Comparison of ENCODE assay signal across 24 mouse cellular contexts in genomic region chr6:30092816-30093215, GRCm38 (mm10). TPM values are rescaled to one million over a fixed set of nuclear protein-coding genes. Genes with fewer than 3 reads are reported as not detected.
DNase-seq lines count a peak whose midpoint lies in the region; ATAC-seq and TF ChIP-seq lines count a peak whose summit lies in the region.
"Had no signal": no experiment of that assay in that cellular context is flagged by ENCODE, and none has a peak within 500 bp of the region (broad histone marks: within the 10 kb centered on the region; RNA-seq: fewer than 3 reads in every experiment).

No protein-coding gene starts in this region.

- peak; percentile 38; the same call in 1 of the 2 replicates for ATAC-seq in lung, embryonic 14.5 days (ENCODE audit: insufficient read depth)
- ATAC-seq in lung, embryonic 16.5 days (ENCODE audit: low read depth), result peak; percentile 86
- ATAC-seq: activated CD4-positive, CD25-positive, alpha-beta regulatory T cell, adult 4 months; CD4-positive, CD25-positive, alpha-beta regulatory T cell, adult 4 months; forebrain, embryonic 13.5 days; forebrain, embryonic 15.5 days; Patski had no signal

- H3K9ac ChIP-seq in lung, embryonic 14.5 days, result no peak overlapping the region
- H3K9ac ChIP-seq in lung, embryonic 16.5 days (ENCODE audit: low read length), result no peak overlapping the region
- H3K9ac ChIP-seq: embryonic facial prominence, embryonic 12.5 days; forebrain, embryonic 13.5 days; forebrain, embryonic 15.5 days had no signal

- no peak overlapping the region for H3K4me3 ChIP-seq in lung, embryonic 14.5 days (ENCODE audit: low read depth, low read length)
- no peak overlapping the region for H3K4me3 ChIP-seq in lung, embryonic 16.5 days (ENCODE audit: low read length)
- H3K4me3 ChIP-seq: embryonic facial prominence, embryonic 10.5 days; embryonic facial prominence, embryonic 12.5 days; forebrain, embryonic 13.5 days; forebrain, embryonic 15.5 days had no signal

- no peak for TF ChIP-seq CTCF in lung, embryonic 14.5 days (IDR thresholded peaks at IDR 0.05; ENCODE audit: low read depth)

- no peak overlapping the region for H3K4me2 ChIP-seq in lung, embryonic 14.5 days
- H3K4me2 ChIP-seq in lung, embryonic 16.5 days (ENCODE audit: low read depth, low read length), result no peak overlapping the region
- H3K4me2 ChIP-seq: embryonic facial prominence, embryonic 12.5 days; forebrain, embryonic 13.5 days; forebrain, embryonic 15.5 days had no signal

- H3K36me3 ChIP-seq in lung, embryonic 14.5 days (ENCODE audit: insufficient read depth), result peaks cover 67% of the 10 kb centered on the region
- peaks cover 22% of the 10 kb centered on the region for H3K36me3 ChIP-seq in lung, embryonic 16.5 days (ENCODE audit: control insufficient read depth, insufficient read depth, low read length)

- H3K4me1 ChIP-seq in lung, embryonic 14.5 days (ENCODE audit: insufficient read depth), result no peaks in the 10 kb centered on the region
- H3K4me1 ChIP-seq in lung, embryonic 16.5 days (replicated peaks; ENCODE audit: control insufficient read depth, insufficient read depth, low read length), result peaks cover 12% of the 10 kb centered on the region
- H3K4me1 ChIP-seq: embryonic facial prominence, embryonic 10.5 days; embryonic facial prominence, embryonic 12.5 days; forebrain, embryonic 13.5 days; forebrain, embryonic 15.5 days had no signal

- H3K27me3 ChIP-seq in lung, embryonic 14.5 days (ENCODE audit: insufficient read depth, low read length), result no peaks in the 10 kb centered on the region
- H3K27me3 ChIP-seq in lung, embryonic 16.5 days (ENCODE audit: control insufficient read depth, insufficient read depth, low read depth, low read length), result no peaks in the 10 kb centered on the region
- H3K27me3 ChIP-seq: CH12.LX; embryonic facial prominence, embryonic 12.5 days; forebrain, embryonic 13.5 days; forebrain, embryonic 15.5 days; Patski had no signal

- peak; percentile 21 for DNase-seq in lung, embryonic 14.5 days
- no peak for DNase-seq in lung, postnatal 4 days
- no peak for DNase-seq in lung, postnatal 14 days
- peak; percentile 29 for DNase-seq in lung, postnatal 25 days (ENCODE audit: low spot score)
- no peak for DNase-seq in layer of hippocampus, adult 11-12 months (ENCODE audit: low spot score)
- DNase-seq: adrenal gland, adult 8-10 months; adrenal gland, postnatal 14 days; adrenal gland, postnatal 36 days; B cell, adult 2 months; cerebellum, adult 11-12 months; cerebellum, adult 2 months; cerebellum, adult 9-10 months; cerebellum, postnatal 10 days; cerebellum, postnatal 25 days had no signal

- H3K27ac ChIP-seq in lung, embryonic 14.5 days (ENCODE audit: low read depth), result no peak overlapping the region
- no peak overlapping the region for H3K27ac ChIP-seq in lung, embryonic 16.5 days (ENCODE audit: low read length)
- H3K27ac ChIP-seq: embryonic facial prominence, embryonic 10.5 days; embryonic facial prominence, embryonic 12.5 days; forebrain, embryonic 13.5 days; forebrain, embryonic 15.5 days had no signal

- no peaks in the 10 kb centered on the region for H3K9me3 ChIP-seq in lung, embryonic 14.5 days (ENCODE audit: low read depth, low read length)
- no peaks in the 10 kb centered on the region for H3K9me3 ChIP-seq in lung, embryonic 16.5 days (ENCODE audit: control insufficient read depth, low read length)
- H3K9me3 ChIP-seq: embryonic facial prominence, embryonic 10.5 days; embryonic facial prominence, embryonic 12.5 days; forebrain, embryonic 13.5 days; forebrain, embryonic 15.5 days; G1E had no signal

- WGBS in lung, embryonic 14.5 days, result 75% methylated on average over 6 of the region's 6 CpGs
- WGBS in lung, embryonic 16.5 days, result 76% methylated on average over 6 of the region's 6 CpGs

RNA-seq across cellular contexts. Expression of gene Nrf1, which starts 45.0 kb away (rescaled TPM):
- 68.8 and 78.0 TPM in 2 replicates for polyA plus RNA-seq in lung, embryonic 14.5 days (2014; fragmentation: Nextera tagmentation; extraction: Ambion mirVana)
- polyA plus RNA-seq in lung, embryonic 16.5 days (2015; fragmentation: Nextera tagmentation; extraction: Ambion mirVana), result 59.0 and 59.4 TPM in 2 replicates

Comparison
In these comparisons a context has a peak if more than half of its experiments do, and no peak if none do; other contexts are left out.
1. DNase-seq: peak in lung, embryonic 14.5 days (single experiment) and lung, postnatal 25 days (single experiment); none in lung, postnatal 4 days (0 of 2), lung, postnatal 14 days (single experiment) and layer of hippocampus, adult 11-12 months (single experiment).